In genomic region chr10:68356093-68356485, GRCm38 (mm10) we compare ENCODE assay signal across 8 mouse cellular contexts.
DNase-seq lines count a peak whose midpoint lies in the region; ATAC-seq lines count a peak whose summit lies in the region.

No protein-coding gene starts in this region.

- H3K4me2 ChIP-seq in forebrain, embryonic 13.5 days, result peak overlapping the region; percentile 40
- H3K4me2 ChIP-seq in limb, embryonic 11.5 days (ENCODE audit: low read depth, severe bottlenecking), result no peak overlapping the region; the same call in 1 of the 2 replicates

- no peaks in the 10 kb centered on the region for H3K36me3 ChIP-seq in forebrain, embryonic 13.5 days (ENCODE audit: poor library complexity, severe bottlenecking)
- H3K36me3 ChIP-seq in limb, embryonic 11.5 days (ENCODE audit: control insufficient read depth, insufficient read depth, low read length), result no peaks in the 10 kb centered on the region

- H3K4me3 ChIP-seq in forebrain, embryonic 13.5 days, result no peak overlapping the region
- H3K4me3 ChIP-seq in limb, embryonic 11.5 days (ENCODE audit: low read depth, low read length), result no peak overlapping the region

- no peaks in the 10 kb centered on the region for H3K27me3 ChIP-seq in forebrain, embryonic 13.5 days
- H3K27me3 ChIP-seq in limb, embryonic 11.5 days (ENCODE audit: control insufficient read depth, insufficient read depth, low read length), result no peaks in the 10 kb centered on the region

- peak overlapping the region; percentile 7 for H3K27ac ChIP-seq in forebrain, embryonic 13.5 days
- H3K27ac ChIP-seq in limb, embryonic 11.5 days (replicated peaks; ENCODE audit: low read depth, low read length), result peak overlapping the region; percentile 55; the same call in 1 of the 2 replicates

- H3K9ac ChIP-seq in forebrain, embryonic 13.5 days, result no peak overlapping the region
- H3K9ac ChIP-seq in limb, embryonic 11.5 days (ENCODE audit: low read length), result no peak overlapping the region

- peak; percentile 42 for ATAC-seq in frontal cortex, adult (ENCODE audit: low TSS enrichment)
- ATAC-seq in forebrain, embryonic 13.5 days, result peak; percentile 23; the same call in 1 of the 2 replicates
- no peak for ATAC-seq in limb, embryonic 11.5 days (ENCODE audit: insufficient number of reproducible peaks, low FRiP score, low TSS enrichment, low read depth)

- 15% methylated on average over 6 of the region's 6 CpGs for WGBS in forebrain, embryonic 13.5 days
- 15% methylated on average over 6 of the region's 6 CpGs for WGBS in limb, embryonic 11.5 days

- no peak for DNase-seq in frontal cortex, postnatal 14 days (ENCODE audit: low spot score in 2 of 2)
- DNase-seq in A20 (ENCODE audit: low read depth, low spot score), result peak; percentile 70
- peak; percentile 26 for DNase-seq in limb, embryonic 11.5 days (ENCODE audit: low spot score)
- no peak for DNase-seq in urinary bladder, adult 2 months (ENCODE audit: low spot score)
- no peak for DNase-seq in urinary bladder, postnatal 10 days (ENCODE audit: low spot score)
- DNase-seq in gastrocnemius, postnatal 4 days (ENCODE audit: low spot score in 2 of 2), result no peak

- no peaks in the 10 kb centered on the region for H3K9me3 ChIP-seq in forebrain, embryonic 13.5 days (replicated peaks)
- H3K9me3 ChIP-seq in limb, embryonic 11.5 days (ENCODE audit: control insufficient read depth, low read length), result no peaks in the 10 kb centered on the region

- peaks cover 28% of the 10 kb centered on the region for H3K4me1 ChIP-seq in forebrain, embryonic 13.5 days
- H3K4me1 ChIP-seq in limb, embryonic 11.5 days (ENCODE audit: control insufficient read depth, insufficient read depth, low read length), result no peaks in the 10 kb centered on the region; the same call in 1 of the 2 replicates

Comparison
In these comparisons a context has a peak if more than half of its experiments do, and no peak if none do; other contexts are left out.
1. DNase-seq: peak in A20 (single experiment) and limb, embryonic 11.5 days (single experiment); none in frontal cortex, postnatal 14 days (0 of 2), urinary bladder, adult 2 months (single experiment), urinary bladder, postnatal 10 days (single experiment) and gastrocnemius, postnatal 4 days (0 of 2).